Mouse (Mus musculus) kidney, adult 2 months (tissue): ENCODE results near the gene Tbx3.

Experiments
- CTCF ChIP-seq: fragments of 200-500 bp; conservative IDR thresholded peaks from 2 replicates; pipeline ENCODE4 v1.5.1; 2011; ENCODE audit warnings: low read depth, mild to moderate bottlenecking, control low read depth, low read length, moderate library complexity, mixed read lengths; ENCODE audit not compliant: insufficient read depth, insufficient read length
- POLR2A ChIP-seq: fragments of 200-500 bp; IDR thresholded peaks from one replicate; pipeline ENCODE4 v1.6.1; 2011; ENCODE audit warnings: low read depth, low read length, control low read depth

DNA sequence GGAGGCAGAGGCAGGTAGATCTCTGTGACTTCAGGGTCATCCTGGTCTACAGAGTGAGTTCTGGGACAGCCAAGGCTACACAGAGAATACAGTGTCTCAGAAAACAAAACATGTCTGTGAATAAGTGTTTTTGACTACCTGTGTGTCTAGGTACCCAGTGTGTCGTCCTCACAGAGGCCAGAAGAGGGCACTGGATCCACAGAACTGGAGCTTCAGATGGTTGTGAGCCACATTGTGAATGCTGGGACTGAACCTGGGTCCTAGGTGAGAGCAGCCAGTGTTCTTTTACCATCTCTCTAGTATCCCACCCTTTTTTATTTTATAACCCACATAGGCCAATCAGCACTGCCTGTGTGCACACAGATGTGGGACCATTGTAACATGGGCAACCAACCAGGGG lies 32.6 kb downstream of the Tbx3 start:
- TF ChIP-seq POLR2A (no peak), CTCF (no peak)
